Mouse (Mus musculus): ENCODE data around the gene Itgb6.

DNA sequence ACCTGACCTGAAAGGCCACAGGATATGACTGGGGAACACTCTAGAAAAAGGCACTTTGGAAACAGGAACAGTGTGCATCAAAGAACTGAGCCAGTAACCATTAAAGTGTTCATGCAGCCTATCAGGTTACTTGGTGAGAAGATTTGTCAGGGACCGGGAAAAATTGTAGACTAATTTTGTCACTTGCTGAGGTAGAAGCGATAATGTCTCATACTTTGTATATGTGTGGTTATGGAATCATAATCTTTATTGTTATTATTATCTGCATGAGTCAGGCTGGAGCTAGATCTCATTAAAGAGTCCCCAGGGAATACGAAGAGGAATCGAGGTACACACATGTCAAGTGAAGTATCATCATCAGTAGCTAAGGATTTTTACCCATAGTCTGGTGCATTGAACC lies 21.5 kb downstream of the Itgb6 start:
- TF ChIP-seq CTCF (IDR thresholded peaks at IDR 0.05; ENCODE audit: extremely low read depth, insufficient read length, insufficient replicate concordance, low read depth, low read length), result no peak
- TF ChIP-seq POLR2A (IDR thresholded peaks at IDR 0.05; ENCODE audit: low read depth, low read length), result no peak

Measured in small intestine, adult 2 months (tissue).